Mouse (Mus musculus): Measurements from ENCODE around the gene Trmu.

DNA sequence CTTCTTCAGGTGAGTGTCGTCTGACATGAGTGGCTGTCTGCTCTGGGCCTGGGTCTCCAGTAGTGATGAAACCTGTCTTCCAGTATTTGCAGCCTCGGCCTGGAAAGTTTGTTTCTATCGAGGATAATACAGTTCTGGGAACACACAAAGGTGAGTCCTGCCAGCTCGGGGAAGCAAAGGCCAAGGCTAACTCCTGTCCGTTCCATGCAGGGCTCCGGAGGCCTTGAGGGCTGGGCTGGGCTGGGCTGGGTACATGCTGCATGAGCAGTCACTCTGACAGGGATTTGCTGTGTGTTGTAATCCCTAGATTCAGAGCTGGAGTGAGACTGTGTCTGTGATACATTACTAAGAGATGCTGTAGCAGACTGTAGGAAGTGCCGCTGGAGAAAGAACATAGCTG, 14.8 kb downstream of the Trmu start:
- TF ChIP-seq USF1 (IDR thresholded peaks at IDR 0.05; ENCODE audit: low read depth) (no peak), POLR2AphosphoS2 (IDR thresholded peaks at IDR 0.05; ENCODE audit: insufficient read length, low read depth) (no peak), POLR2A (IDR thresholded peaks at IDR 0.05; ENCODE audit: insufficient read length, low read depth) (no peak), E2F4 (IDR thresholded peaks at IDR 0.05; ENCODE audit: insufficient read depth) (no peak), TCF12 (IDR thresholded peaks at IDR 0.05; ENCODE audit: insufficient read depth, poor library complexity, severe bottlenecking) (no peak), MYOG (IDR thresholded peaks at IDR 0.05; ENCODE audit: control insufficient read depth in 1 of 3, insufficient read depth in 1 of 3, insufficient read length in 2 of 3, low read depth in 2 of 3) (no peak), CEBPB (IDR thresholded peaks at IDR 0.05; ENCODE audit: insufficient read depth, poor library complexity, severe bottlenecking) (no peak), MAX (IDR thresholded peaks at IDR 0.05; ENCODE audit: low read depth) (no peak), REST (IDR thresholded peaks at IDR 0.05; ENCODE audit: insufficient read depth, insufficient read length) (no peak)

Data from myocyte (in vitro differentiated cells).